Mouse (Mus musculus): Measurements from ENCODE around the gene Hipk2.

Hipk2 gene

DNA sequence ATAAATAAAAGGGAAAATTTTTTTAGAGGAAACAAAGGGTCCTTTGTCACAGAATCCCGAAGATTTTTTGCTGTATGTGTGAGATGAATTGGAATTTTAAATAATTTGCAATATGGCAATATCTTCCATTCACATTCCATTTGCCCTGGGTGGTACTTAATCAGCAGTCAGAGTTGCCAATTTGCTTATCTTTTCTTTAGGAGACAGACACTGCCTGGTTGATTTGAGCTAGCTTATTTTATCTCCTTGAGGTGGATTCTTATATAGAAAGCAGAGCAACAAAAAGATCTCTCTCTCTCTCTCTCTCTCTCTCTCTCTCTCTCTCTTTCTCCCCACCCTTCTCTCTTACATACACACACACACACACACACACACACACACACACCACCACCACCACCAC, 9.2 kb upstream of the Hipk2 start:
- H3K27me3 ChIP-seq (ENCODE audit: control insufficient read depth, insufficient read depth, low read length, poor library complexity, severe bottlenecking): no peaks in the 10 kb centered on the region
- H3K36me3 ChIP-seq (ENCODE audit: control insufficient read depth, insufficient read depth, low read length, poor library complexity, severe bottlenecking): no peaks in the 10 kb centered on the region
- no peak for DNase-seq (ENCODE audit: low read depth, low spot score)

- no peak for DNase-seq (ENCODE audit: low read depth, low spot score)
- Histone ChIP-seq H3K27me3 (ENCODE audit: control insufficient read depth, insufficient read depth, low read length, poor library complexity, severe bottlenecking) (no peaks in the 10 kb centered on the region), H3K36me3 (ENCODE audit: control insufficient read depth, insufficient read depth, low read length, poor library complexity, severe bottlenecking) (no peaks in the 10 kb centered on the region)
These were observed 8.5 kb upstream of the Hipk2 start for GRCm38 (mm10) chr6:38884482-38884881.

DNA sequence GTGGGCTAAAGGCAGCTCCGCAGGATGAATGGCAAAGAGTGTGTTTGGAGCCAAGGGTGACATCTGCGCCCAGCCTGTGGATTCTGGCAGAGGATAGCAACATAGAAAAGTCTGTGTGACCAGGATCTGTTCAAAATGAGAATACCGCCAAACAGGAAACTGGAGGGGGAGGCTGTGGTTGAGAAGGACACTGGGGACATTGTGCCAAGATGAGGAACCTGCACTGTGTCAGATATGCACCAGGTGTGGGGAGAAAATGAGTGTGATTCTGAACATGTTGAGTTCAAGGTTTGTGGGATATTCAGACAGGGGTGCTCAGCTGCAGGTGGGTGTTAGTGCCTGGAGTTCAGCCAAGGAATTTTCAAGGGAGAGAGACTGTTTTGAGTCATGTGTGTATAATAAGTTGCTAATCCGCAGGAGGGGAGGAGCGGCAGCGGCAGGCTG, 6.8 kb upstream of the Hipk2 start:
- peak; percentile 29 for DNase-seq (ENCODE audit: low read depth, low spot score)
- Histone ChIP-seq H3K36me3 (ENCODE audit: control insufficient read depth, insufficient read depth, low read length, poor library complexity, severe bottlenecking) (no peaks in the 10 kb centered on the region), H3K27me3 (ENCODE audit: control insufficient read depth, insufficient read depth, low read length, poor library complexity, severe bottlenecking) (no peaks in the 10 kb centered on the region)

- no peaks in the 10 kb centered on the region for H3K27me3 ChIP-seq (ENCODE audit: control insufficient read depth, insufficient read depth, low read length, poor library complexity, severe bottlenecking)
- H3K36me3 ChIP-seq (ENCODE audit: control insufficient read depth, insufficient read depth, low read length, poor library complexity, severe bottlenecking): no peaks in the 10 kb centered on the region
- no peak for DNase-seq (ENCODE audit: low read depth, low spot score)
These were observed 6.0 kb upstream of the Hipk2 start for GRCm38 (mm10) chr6:38881975-38882374.

DNA sequence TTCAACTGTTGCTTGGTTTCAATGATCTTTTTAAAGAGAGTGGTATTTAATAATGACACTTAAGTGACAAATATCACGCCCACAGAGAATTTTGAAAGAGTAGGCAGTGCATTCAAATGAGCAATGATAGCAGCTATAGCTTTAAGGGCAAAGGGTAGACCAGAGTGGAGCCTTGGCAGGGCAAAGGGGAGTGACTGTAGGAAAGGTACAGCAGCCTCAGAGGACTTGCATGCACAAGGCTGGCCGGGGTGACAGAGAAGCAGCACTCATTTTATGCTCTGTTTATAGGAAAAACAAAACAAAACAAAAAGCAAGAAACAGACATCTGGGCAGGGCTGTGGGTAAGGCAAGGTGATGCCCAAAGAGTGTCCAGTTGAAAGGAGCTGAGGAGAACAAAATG, 5.5 kb upstream of the Hipk2 start:
- no peaks in the 10 kb centered on the region for H3K27me3 ChIP-seq (ENCODE audit: control insufficient read depth, insufficient read depth, low read length, poor library complexity, severe bottlenecking)
- no peaks in the 10 kb centered on the region for H3K36me3 ChIP-seq (ENCODE audit: control insufficient read depth, insufficient read depth, low read length, poor library complexity, severe bottlenecking)
- DNase-seq (ENCODE audit: low read depth, low spot score): no peak

GRCm38 (mm10) chr6:38877674-38878073, 1.7 kb upstream of the Hipk2 start:
- no peak for DNase-seq (ENCODE audit: low read depth, low spot score)
- no peaks in the 10 kb centered on the region for H3K36me3 ChIP-seq (ENCODE audit: control insufficient read depth, insufficient read depth, low read length, poor library complexity, severe bottlenecking)
- no peaks in the 10 kb centered on the region for H3K27me3 ChIP-seq (ENCODE audit: control insufficient read depth, insufficient read depth, low read length, poor library complexity, severe bottlenecking)

- Histone ChIP-seq H3K27me3 (ENCODE audit: control insufficient read depth, insufficient read depth, low read length, poor library complexity, severe bottlenecking) (no peaks in the 10 kb centered on the region), H3K36me3 (ENCODE audit: control insufficient read depth, insufficient read depth, low read length, poor library complexity, severe bottlenecking) (no peaks in the 10 kb centered on the region)
- DNase-seq (ENCODE audit: low read depth, low spot score): peak; percentile 51
These were observed 501 bp downstream of the Hipk2 start, which contains the start of gene Tbxas1 for GRCm38 (mm10) chr6:38875258-38876070. Gene Tbxas1 (plus strand): TSS chr6:38875404.

- no peaks in the 10 kb centered on the region for H3K27me3 ChIP-seq (ENCODE audit: control insufficient read depth, insufficient read depth, low read length, poor library complexity, severe bottlenecking)
- H3K36me3 ChIP-seq (ENCODE audit: control insufficient read depth, insufficient read depth, low read length, poor library complexity, severe bottlenecking): no peaks in the 10 kb centered on the region
- DNase-seq (ENCODE audit: low read depth, low spot score): peak; percentile 60
These were observed 1.3 kb downstream of the Hipk2 start for GRCm38 (mm10) chr6:38874565-38875257.

GRCm38 (mm10) chr6:38874035-38874434, 1.9 kb downstream of the Hipk2 start:
- no peaks in the 10 kb centered on the region for H3K36me3 ChIP-seq (ENCODE audit: control insufficient read depth, insufficient read depth, low read length, poor library complexity, severe bottlenecking)
- H3K27me3 ChIP-seq (ENCODE audit: control insufficient read depth, insufficient read depth, low read length, poor library complexity, severe bottlenecking): no peaks in the 10 kb centered on the region
- peak; percentile 70 for DNase-seq (ENCODE audit: low read depth, low spot score)

DNA sequence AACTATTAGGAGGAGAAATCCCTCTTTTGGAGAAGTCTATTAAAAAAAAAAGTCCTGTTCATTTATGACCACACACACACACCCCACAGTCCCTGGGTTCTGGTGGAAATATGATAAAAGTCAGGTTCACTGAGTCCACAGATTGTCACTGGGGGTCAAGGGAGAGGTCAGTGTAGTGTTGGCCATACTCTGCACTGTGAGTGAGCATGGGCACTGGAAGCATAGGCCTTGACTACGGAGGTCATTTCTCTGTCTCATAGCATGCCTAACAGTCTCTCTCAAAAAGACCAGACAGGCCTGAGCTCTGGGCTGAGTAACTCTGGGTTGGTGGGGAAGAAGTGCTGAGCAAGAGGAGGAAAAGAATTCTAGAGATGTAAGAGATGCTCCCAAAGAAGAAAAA, 2.6 kb downstream of the Hipk2 start:
- Histone ChIP-seq H3K36me3 (ENCODE audit: control insufficient read depth, insufficient read depth, low read length, poor library complexity, severe bottlenecking) (no peaks in the 10 kb centered on the region), H3K27me3 (ENCODE audit: control insufficient read depth, insufficient read depth, low read length, poor library complexity, severe bottlenecking) (no peaks in the 10 kb centered on the region)
- DNase-seq (ENCODE audit: low read depth, low spot score): no peak

DNA sequence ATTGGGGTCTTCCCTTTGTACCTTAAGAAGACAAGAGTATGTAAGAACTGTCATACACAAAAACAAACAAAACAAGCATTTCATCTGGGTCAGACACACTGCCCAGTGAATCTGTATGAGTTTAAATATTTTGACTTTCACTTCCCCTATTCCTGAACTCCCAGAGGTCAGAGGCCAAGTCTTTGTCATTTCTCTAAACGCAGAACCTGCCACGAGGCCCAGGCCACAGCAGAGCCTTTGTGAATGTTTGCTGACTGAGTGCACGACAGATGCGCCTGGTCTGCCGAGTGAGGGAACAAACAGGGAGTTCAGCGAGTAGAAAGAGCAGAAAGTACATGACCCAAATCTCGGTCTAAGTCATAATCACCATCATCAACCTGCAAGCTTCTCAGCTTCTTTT, 4.9 kb downstream of the Hipk2 start:
- Histone ChIP-seq H3K36me3 (ENCODE audit: control insufficient read depth, insufficient read depth, low read length, poor library complexity, severe bottlenecking) (no peaks in the 10 kb centered on the region), H3K27me3 (ENCODE audit: control insufficient read depth, insufficient read depth, low read length, poor library complexity, severe bottlenecking) (no peaks in the 10 kb centered on the region)
- DNase-seq (ENCODE audit: low read depth, low spot score): peak; percentile 64

DNA sequence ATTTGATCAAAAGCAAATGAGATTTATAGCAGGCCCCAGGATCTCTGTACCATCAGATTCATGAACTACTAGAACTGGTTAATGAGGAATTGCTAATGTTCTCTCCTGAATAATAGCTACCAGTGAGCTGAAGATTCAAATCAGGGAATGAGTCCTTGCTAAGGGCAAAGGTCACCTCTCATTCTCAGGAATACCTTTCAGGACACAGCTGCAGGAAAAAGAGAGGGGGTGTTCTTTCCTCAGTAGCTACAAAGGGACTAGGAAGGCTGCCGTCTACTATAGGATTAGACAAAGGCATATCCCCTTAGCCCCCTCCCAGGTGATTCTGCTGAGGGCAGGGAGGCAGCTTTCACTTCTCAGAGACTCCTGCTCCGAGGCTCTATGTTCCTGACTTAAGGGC, 5.9 kb downstream of the Hipk2 start:
- H3K27me3 ChIP-seq (ENCODE audit: control insufficient read depth, insufficient read depth, low read length, poor library complexity, severe bottlenecking): no peaks in the 10 kb centered on the region
- DNase-seq (ENCODE audit: low read depth, low spot score): no peak

GRCm38 (mm10) chr6:38868974-38869373, 7.0 kb downstream of the Hipk2 start:
- no peaks in the 10 kb centered on the region for H3K36me3 ChIP-seq (ENCODE audit: control insufficient read depth, insufficient read depth, low read length, poor library complexity, severe bottlenecking)
- no peak for DNase-seq (ENCODE audit: low read depth, low spot score)
- H3K27me3 ChIP-seq (ENCODE audit: control insufficient read depth, insufficient read depth, low read length, poor library complexity, severe bottlenecking): no peaks in the 10 kb centered on the region

More for the DNA sequence above, 5.9 kb downstream of the Hipk2 start:
- no peaks in the 10 kb centered on the region for H3K36me3 ChIP-seq (ENCODE audit: control insufficient read depth, insufficient read depth, low read length, poor library complexity, severe bottlenecking)

DNA sequence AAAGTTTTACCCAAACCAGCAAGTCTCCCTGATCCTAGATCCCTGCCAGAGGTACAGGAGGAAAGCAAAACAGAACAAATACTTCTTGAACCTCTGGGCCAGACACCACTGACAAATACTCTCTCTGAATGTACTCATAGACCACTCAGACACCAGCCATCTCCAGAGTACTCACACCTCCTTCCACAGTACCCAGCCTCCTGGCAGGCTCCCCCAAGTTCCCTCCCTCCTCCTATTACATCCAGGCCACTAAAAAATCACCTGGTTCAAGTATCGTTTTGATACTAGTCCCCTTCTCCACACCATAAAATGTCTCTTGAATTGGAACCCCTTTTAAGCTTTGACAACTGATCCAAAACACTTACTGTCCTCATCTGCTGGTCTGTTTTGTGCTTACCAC, 8.7 kb downstream of the Hipk2 start:
- Histone ChIP-seq H3K27me3 (ENCODE audit: control insufficient read depth, insufficient read depth, low read length, poor library complexity, severe bottlenecking) (no peaks in the 10 kb centered on the region), H3K36me3 (ENCODE audit: control insufficient read depth, insufficient read depth, low read length, poor library complexity, severe bottlenecking) (no peaks in the 10 kb centered on the region)
- DNase-seq (ENCODE audit: low read depth, low spot score): no peak

- no peak for DNase-seq (ENCODE audit: low read depth, low spot score)
- Histone ChIP-seq H3K36me3 (ENCODE audit: control insufficient read depth, insufficient read depth, low read length, poor library complexity, severe bottlenecking) (no peaks in the 10 kb centered on the region), H3K27me3 (ENCODE audit: control insufficient read depth, insufficient read depth, low read length, poor library complexity, severe bottlenecking) (no peaks in the 10 kb centered on the region)
These were observed 9.2 kb downstream of the Hipk2 start for GRCm38 (mm10) chr6:38866761-38867160.
